Mouse (Mus musculus) limb, embryonic 11.5 days (tissue): ENCODE measurements around the gene Klrb1b. TPM values are rescaled to one million over a fixed set of nuclear protein-coding genes. Genes with fewer than 3 reads are reported as not detected.
"Not testable (repeated sequence)": the region's sequence is repeated elsewhere in the genome, so short reads cannot be mapped to it uniquely, and the experiment has no call there.

Source experiments
- ATAC-seq: fragments of 200-750 bp; cut with Nextera tagmentation; 2 replicates; pipeline ENCODE4 v1.8.0; 2017; ENCODE audit warnings: low read depth; ENCODE audit not compliant: insufficient number of reproducible peaks, low FRiP score, low TSS enrichment
- DNase-seq: peaks from one replicate; pipeline ENCODE4 v3.0.0-alpha.2; 2015; ENCODE audit warnings: low spot score
- H3K27ac ChIP-seq: fragments of 300-500 bp; sonication (generic); replicated peaks from 2 replicates; pipeline ENCODE4 v1.5.1; 2014; ENCODE audit warnings: low read depth, mild to moderate bottlenecking, low read length
- H3K27me3 ChIP-seq: fragments of 300-500 bp; sonication (generic); 2 replicates; pipeline ENCODE4 v1.6.1; 2014; ENCODE audit warnings: mild to moderate bottlenecking, low read length, mixed read lengths; ENCODE audit not compliant: control insufficient read depth, insufficient read depth
- H3K36me3 ChIP-seq: fragments of 300-500 bp; sonication (generic); 2 replicates; pipeline ENCODE4 v1.6.1; 2014; ENCODE audit warnings: mild to moderate bottlenecking, low read length, moderate library complexity, mixed read lengths; ENCODE audit not compliant: control insufficient read depth, insufficient read depth
- H3K4me1 ChIP-seq: fragments of 300-500 bp; sonication (generic); 2 replicates; pipeline ENCODE4 v1.6.1; 2014; ENCODE audit warnings: low read length, mixed read lengths; ENCODE audit not compliant: control insufficient read depth, insufficient read depth
- H3K4me2 ChIP-seq: fragments of 300-500 bp; sonication (generic); 2 replicates; pipeline ENCODE4 v1.6.1; 2014; ENCODE audit warnings: low read depth, mild to moderate bottlenecking, moderate library complexity; ENCODE audit not compliant: severe bottlenecking
- H3K4me3 ChIP-seq: fragments of 300-500 bp; sonication (generic); 2 replicates; pipeline ENCODE4 v1.5.1; 2014; ENCODE audit warnings: low read depth, low read length
- H3K9ac ChIP-seq: fragments of 300-500 bp; sonication (generic); 2 replicates; pipeline ENCODE4 v1.6.1; 2014; ENCODE audit warnings: mild to moderate bottlenecking, low read length
- H3K9me3 ChIP-seq: fragments of 300-500 bp; sonication (generic); 2 replicates; pipeline ENCODE4 v1.6.1; 2016; ENCODE audit warnings: low read length; ENCODE audit not compliant: control insufficient read depth
- WGBS: fragments of 180-500 bp; shearing (Covaris S2); extraction: QIAGEN DNeasy Blood & Tissue Kit; methylation state at CpG from one replicate; pipeline ENCODE4 v1.1.7; 2014; 5-methylcytosine and 5-hydroxymethylcytosine counted together
- polyA plus RNA-seq: library from polyadenylated mRNA; unstranded; fragments of >200 nt; fragmentation: Nextera tagmentation; extraction: Ambion mirVana; gene quantifications from 2 replicates; pipeline ENCODE4 v1.2.1, GENCODE M21; 2014

Gene Klrb1b
- polyA plus RNA-seq, 1 experiment from 2014 or later = not detected

DNA sequence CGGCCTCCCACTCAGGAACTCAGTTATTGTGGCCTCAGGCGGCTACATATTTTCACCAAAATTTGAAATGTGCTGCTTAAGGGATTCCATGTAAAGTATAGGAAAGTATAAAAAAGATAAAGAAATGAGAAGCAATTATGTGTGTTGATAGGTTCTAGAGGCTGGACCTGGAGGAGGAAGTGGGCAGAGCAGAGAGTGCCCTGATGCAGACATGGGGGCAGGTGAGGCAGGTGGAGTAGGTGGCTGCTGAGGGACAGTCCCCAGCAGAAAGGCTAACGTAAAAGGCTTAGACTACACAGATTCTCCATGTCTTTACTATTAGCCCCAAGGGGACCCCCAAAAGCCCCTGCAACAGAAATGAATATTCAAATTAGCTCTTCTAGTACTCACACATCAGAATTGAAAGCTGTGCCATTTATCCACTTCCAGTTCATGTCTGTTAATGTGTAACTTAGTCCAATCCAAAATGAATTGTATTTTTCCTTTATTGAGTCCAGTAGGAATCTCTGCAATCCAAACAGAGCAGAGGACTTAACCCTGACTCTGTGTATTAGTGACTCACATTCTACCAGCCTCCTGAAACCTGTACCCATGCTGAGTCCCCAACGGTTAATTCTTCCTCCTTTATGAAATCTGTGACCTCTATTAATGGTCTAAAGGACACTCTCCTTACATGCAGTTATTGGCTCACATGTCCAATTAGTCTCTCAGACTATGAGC is 7.9 kb downstream of the Klrb1b start:
- WGBS = 81% methylated on average over 4 of the region's 4 CpGs
- Histone ChIP-seq H3K9me3 (no peaks in the 10 kb centered on the region), H3K4me1 (no peaks in the 10 kb centered on the region), H3K4me2 (no peak overlapping the region), H3K9ac (no peak overlapping the region), H3K4me3 (no peak overlapping the region), H3K27ac (no peak overlapping the region), H3K36me3 (no peaks in the 10 kb centered on the region), H3K27me3 (no peaks in the 10 kb centered on the region)
- no peak for ATAC-seq
- no peak for DNase-seq

DNA sequence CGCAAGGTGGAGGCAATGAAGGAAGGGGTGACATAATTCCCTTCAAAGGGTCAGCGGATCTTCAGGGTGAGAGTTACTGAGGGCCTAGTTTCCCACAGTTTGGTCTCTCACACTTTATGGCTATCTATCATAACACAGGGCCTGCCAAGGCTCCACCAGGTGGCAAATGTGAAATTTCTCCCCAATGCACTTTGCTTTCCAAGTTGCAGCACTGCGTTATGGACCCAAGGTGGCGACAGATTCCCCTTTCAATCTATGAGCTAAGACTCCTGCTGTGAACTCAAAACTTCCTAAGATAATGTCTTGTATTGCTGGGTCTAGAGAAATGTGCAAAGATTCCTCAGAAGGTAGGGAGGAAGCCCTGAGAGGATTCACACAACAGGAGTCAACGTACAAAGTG is 17.6 kb downstream of the Klrb1b start:
- 85% methylated on average over 5 of the region's 5 CpGs for WGBS

GRCm38 (mm10) chr6:128807021-128807420 is 19.1 kb downstream of the Klrb1b start:
- Histone ChIP-seq H3K4me3 (no peak overlapping the region), H3K27me3 (no peaks in the 10 kb centered on the region), H3K9me3 (no peaks in the 10 kb centered on the region), H3K9ac (no peak overlapping the region), H3K4me2 (no peak overlapping the region), H3K4me1 (no peaks in the 10 kb centered on the region), H3K36me3 (no peaks in the 10 kb centered on the region), H3K27ac (no peak overlapping the region)
- DNase-seq (no peak), ATAC-seq (no peak)
- 77% methylated on average over 3 of the region's 3 CpGs for WGBS

More for the DNA sequence above, 17.6 kb downstream of the Klrb1b start:
- Histone ChIP-seq H3K27ac (no peak overlapping the region), H3K9me3 (no peaks in the 10 kb centered on the region), H3K27me3 (no peaks in the 10 kb centered on the region), H3K4me2 (no peak overlapping the region), H3K36me3 (no peaks in the 10 kb centered on the region), H3K9ac (no peak overlapping the region), H3K4me1 (no peaks in the 10 kb centered on the region), H3K4me3 (no peak overlapping the region)
- DNase-seq = no peak
- ATAC-seq = no peak

DNA sequence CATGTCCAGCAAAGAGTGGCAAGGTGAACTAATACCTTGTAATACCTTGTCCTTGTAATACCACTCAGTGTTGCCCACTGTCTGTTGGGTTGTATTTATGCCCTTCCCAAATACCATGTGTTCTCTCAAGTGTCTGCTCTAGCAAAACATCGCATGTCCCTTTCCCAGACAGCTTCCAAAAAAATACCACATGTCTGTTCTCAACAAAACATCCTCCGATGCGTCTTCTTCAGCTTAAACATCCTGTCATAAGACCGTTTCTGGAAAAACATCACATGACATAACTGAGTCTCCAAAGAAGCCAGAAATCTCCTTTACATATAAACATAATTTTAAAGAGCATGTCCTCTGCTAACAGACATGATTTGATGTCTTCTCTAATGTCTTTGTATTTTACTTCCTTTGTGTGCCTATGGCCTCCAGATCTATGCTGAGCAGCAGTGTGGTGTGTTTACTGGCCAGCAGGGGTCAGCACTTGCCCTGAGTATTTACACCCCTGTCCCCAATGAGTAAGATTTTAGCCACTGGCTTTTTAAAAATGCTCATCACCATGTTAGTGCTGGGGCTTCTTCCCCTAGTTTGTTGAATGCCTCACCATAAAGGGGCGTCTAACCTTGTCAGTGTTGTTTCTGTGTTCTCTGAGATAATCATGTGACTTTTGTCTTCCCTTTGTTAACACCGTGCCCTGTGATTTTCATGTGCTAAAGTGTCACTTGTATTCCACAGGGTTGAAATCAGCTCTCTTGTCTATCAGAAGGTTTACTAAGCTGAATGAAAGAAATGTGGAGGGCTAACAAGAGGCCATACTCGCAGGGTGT is 21.1 kb downstream of the Klrb1b start:
- not testable (repeated sequence) for H3K27me3 ChIP-seq, H3K4me1 ChIP-seq, H3K4me3 ChIP-seq, H3K36me3 ChIP-seq, H3K9ac ChIP-seq, H3K4me2 ChIP-seq, H3K9me3 ChIP-seq, H3K27ac ChIP-seq, ATAC-seq
- 67% methylated on average over 7 of the region's 7 CpGs for WGBS
- DNase-seq = peak; percentile 62

DNA sequence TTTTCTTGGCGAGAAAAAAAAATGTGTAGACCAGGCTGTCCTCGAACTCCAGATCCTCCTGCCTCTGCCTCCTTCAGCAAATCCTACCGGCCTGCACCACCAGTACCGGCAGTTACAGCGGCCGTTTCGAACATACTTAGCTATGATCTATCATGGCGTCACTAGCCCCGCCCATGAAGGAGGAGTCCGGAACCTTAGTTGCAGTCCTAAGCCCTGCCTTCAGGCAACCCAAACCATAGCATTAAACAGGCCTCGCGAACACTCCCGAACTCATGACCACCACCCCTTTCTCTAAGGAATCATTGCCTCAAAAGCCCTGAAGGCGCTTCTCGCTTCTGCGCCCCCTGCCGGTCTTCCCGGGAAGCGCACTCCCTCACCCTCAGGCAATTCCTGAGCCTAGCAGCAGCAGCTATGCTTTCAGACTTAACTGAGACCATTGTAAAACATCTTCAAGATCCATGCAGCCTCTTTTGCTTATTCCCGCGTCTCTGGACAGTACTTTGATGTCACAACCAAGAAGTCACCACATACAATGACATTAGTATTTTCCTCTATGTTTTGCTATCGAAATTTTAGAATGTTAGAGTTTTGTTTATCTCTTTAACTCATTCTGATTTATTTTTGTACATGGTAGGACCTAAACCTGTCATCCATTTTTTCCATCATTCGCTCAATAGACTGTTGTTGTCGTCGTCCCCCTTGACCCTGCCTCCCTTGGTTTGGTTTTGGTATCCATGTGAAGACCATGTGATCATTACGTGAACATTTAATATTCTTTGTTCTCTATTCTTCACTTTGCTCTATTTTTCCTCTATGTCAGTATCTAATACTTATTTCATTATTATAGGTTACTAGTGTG is 22.9 kb downstream of the Klrb1b start:
- Histone ChIP-seq H3K36me3 (no peaks in the 10 kb centered on the region), H3K27me3 (no peaks in the 10 kb centered on the region), H3K9ac (no peak overlapping the region), H3K27ac (no peak overlapping the region), H3K4me3 (peak overlapping the region; percentile 28), H3K9me3 (no peaks in the 10 kb centered on the region), H3K4me1 (no peaks in the 10 kb centered on the region), H3K4me2 (peak overlapping the region; percentile 47)
- ATAC-seq = peak; percentile 94
- WGBS = 8% methylated on average over 26 of the region's 26 CpGs
- DNase-seq = peak; percentile 100

GRCm38 (mm10) chr6:128802557-128802956 is 23.6 kb downstream of the Klrb1b start:
- Histone ChIP-seq H3K27me3 (no peaks in the 10 kb centered on the region), H3K27ac (no peak overlapping the region), H3K9me3 (no peaks in the 10 kb centered on the region), H3K36me3 (no peaks in the 10 kb centered on the region), H3K9ac (peak overlapping the region; percentile 48), H3K4me3 (peak overlapping the region; percentile 28), H3K4me2 (peak overlapping the region; percentile 47), H3K4me1 (no peaks in the 10 kb centered on the region)
- ATAC-seq (peak; percentile 38), DNase-seq (no peak)
- WGBS = 14% methylated on average over 10 of the region's 10 CpGs

DNA sequence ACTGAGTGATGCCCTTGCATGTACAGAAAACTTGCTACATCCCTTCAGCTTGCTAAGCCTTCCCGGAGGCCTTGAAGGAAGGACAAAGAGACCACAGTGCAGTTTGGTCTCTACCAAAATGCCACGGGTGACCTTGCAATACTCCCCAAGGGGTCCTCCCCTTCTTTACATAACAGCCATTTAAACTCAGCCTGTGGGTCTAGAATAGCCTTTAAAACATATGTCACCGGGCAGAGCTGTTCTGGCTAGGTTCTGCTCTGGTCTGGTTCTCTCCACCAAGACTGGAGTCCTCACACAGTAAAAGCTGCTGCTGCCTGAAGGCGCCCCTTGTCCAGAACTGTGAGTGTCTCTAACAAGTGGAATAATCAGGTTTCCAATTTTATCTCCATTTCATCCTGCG is 25.4 kb downstream of the Klrb1b start:
- DNase-seq, H3K4me2 ChIP-seq, H3K4me3 ChIP-seq, H3K4me1 ChIP-seq, H3K9me3 ChIP-seq, H3K9ac ChIP-seq, ATAC-seq, H3K36me3 ChIP-seq, H3K27ac ChIP-seq, H3K27me3 ChIP-seq: not testable (repeated sequence)
- 81% methylated on average over 5 of the region's 5 CpGs for WGBS

DNA sequence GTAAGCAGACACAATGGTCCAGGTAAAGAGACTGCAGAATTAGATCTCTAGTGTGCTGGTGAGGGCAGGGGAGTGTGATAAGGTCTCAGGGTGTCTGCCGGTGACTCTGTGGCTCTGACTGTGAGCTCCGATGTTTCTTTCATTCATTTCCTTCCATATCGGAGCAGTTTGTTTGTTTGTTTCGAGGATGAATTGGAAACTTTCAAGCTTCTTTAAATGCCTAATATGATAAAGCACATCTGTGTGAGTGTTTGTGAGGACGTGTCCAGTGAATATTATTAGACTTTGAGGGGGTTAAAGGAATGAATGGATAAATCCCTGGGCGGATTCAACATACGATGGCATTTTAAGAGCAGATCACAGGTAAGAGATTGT is 26.2 kb downstream of the Klrb1b start:
- ATAC-seq (no peak), DNase-seq (peak; percentile 27)
- Histone ChIP-seq H3K36me3 (no peaks in the 10 kb centered on the region), H3K4me2 (peak overlapping the region; percentile 36), H3K27ac (no peak overlapping the region), H3K9me3 (no peaks in the 10 kb centered on the region), H3K9ac (no peak overlapping the region), H3K4me3 (peak overlapping the region; percentile 55), H3K4me1 (no peaks in the 10 kb centered on the region), H3K27me3 (no peaks in the 10 kb centered on the region)
- WGBS = 22% methylated on average over 7 of the region's 7 CpGs
